ENCODE assay signal across 19 mouse cellular contexts in the genomic region with DNA sequence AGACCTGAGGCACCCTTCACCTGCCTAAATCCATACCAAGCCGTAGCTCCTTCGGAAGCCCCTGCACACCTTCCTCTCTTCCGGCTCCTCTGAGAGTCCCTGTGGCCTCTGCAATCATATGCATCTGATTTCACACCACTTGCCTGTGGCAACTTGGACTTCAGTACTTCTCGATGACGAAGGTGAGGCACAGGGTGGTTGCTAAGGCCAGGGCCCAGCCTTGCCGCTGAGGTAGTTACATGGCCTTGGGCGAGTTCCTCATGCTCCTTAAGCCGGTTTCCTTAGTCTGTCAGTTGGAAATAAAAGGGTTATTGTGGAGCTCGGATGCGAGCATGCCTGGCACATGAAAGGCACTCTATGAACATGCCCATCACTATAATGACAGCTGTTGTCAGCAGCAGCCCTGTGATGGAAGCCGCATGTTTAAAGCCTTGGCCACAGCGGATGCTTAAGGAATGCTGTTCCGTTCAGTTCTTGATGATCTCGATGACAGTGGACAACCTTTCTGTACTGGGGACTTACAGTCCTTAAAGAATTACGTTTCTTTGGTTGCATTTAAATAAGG.
DNase-seq lines count a peak whose midpoint lies in the region; ATAC-seq and TF ChIP-seq lines count a peak whose summit lies in the region.
"Had no signal": no experiment of that assay in that cellular context is flagged by ENCODE, and none has a peak within 500 bp of the region (broad histone marks: within the 10 kb centered on the region; RNA-seq: fewer than 3 reads in every experiment).

No protein-coding gene starts in this region.

- H3K36me3 ChIP-seq in forebrain, embryonic 13.5 days (ENCODE audit: poor library complexity, severe bottlenecking) = no peaks in the 10 kb centered on the region
- H3K36me3 ChIP-seq in forebrain, postnatal 0 days (ENCODE audit: insufficient read depth) = no peaks in the 10 kb centered on the region
- H3K36me3 ChIP-seq in intestine, embryonic 16.5 days (ENCODE audit: control insufficient read depth, insufficient read depth, low read length) = no peaks in the 10 kb centered on the region
- H3K36me3 ChIP-seq in lung, postnatal 0 days (ENCODE audit: insufficient read depth, low read length) = no peaks in the 10 kb centered on the region
- H3K36me3 ChIP-seq: hindbrain, embryonic 12.5 days had no signal

- H3K27ac ChIP-seq in forebrain, embryonic 13.5 days = no peak overlapping the region
- H3K27ac ChIP-seq in forebrain, postnatal 0 days (ENCODE audit: low read depth, low read length) = no peak overlapping the region
- no peak overlapping the region for H3K27ac ChIP-seq in intestine, embryonic 16.5 days (ENCODE audit: low read length)
- H3K27ac ChIP-seq in lung, postnatal 0 days (ENCODE audit: low read length) = no peak overlapping the region
- H3K27ac ChIP-seq: hindbrain, embryonic 12.5 days had no signal

- 54% methylated on average over 15 of the region's 15 CpGs for WGBS in forebrain, embryonic 13.5 days
- WGBS in forebrain, postnatal 0 days = 47% methylated on average over 15 of the region's 15 CpGs
- WGBS in intestine, embryonic 16.5 days = 77% methylated on average over 15 of the region's 15 CpGs
- 81% methylated on average over 15 of the region's 15 CpGs for WGBS in lung, postnatal 0 days

- H3K4me3 ChIP-seq in forebrain, embryonic 13.5 days = no peak overlapping the region
- H3K4me3 ChIP-seq in forebrain, postnatal 0 days (ENCODE audit: low read depth, low read length) = no peak overlapping the region
- H3K4me3 ChIP-seq in intestine, embryonic 16.5 days (ENCODE audit: low read length) = no peak overlapping the region
- H3K4me3 ChIP-seq in lung, postnatal 0 days (ENCODE audit: low read depth, low read length) = no peak overlapping the region
- H3K4me3 ChIP-seq: hindbrain, embryonic 12.5 days had no signal

- no peak overlapping the region for H3K9ac ChIP-seq in forebrain, embryonic 13.5 days
- H3K9ac ChIP-seq in forebrain, postnatal 0 days = no peak overlapping the region
- H3K9ac ChIP-seq in intestine, embryonic 16.5 days (ENCODE audit: low read depth, low read length) = no peak overlapping the region
- no peak overlapping the region for H3K9ac ChIP-seq in lung, postnatal 0 days (replicated peaks; ENCODE audit: low read depth)
- H3K9ac ChIP-seq: hindbrain, embryonic 12.5 days; liver, postnatal 0 days had no signal

- ATAC-seq in forebrain, embryonic 13.5 days = peak; percentile 27; the same call in 1 of the 2 replicates
- no peak; the same call in 1 of the 2 replicates for ATAC-seq in forebrain, postnatal 0 days
- peak; percentile 76 for ATAC-seq in intestine, embryonic 16.5 days
- ATAC-seq in lung, postnatal 0 days = no peak
- ATAC-seq: CD4-positive, CD25-positive, alpha-beta regulatory T cell, adult 4 months; liver, postnatal 0 days had no signal

- H3K4me1 ChIP-seq in forebrain, embryonic 13.5 days = peaks cover 13% of the 10 kb centered on the region
- H3K4me1 ChIP-seq in forebrain, postnatal 0 days (ENCODE audit: insufficient read depth) = peaks cover 10% of the 10 kb centered on the region; the same call in 1 of the 2 replicates
- H3K4me1 ChIP-seq in intestine, embryonic 16.5 days (ENCODE audit: control insufficient read depth, insufficient read depth, low read length) = no peaks in the 10 kb centered on the region
- peaks cover 3% of the 10 kb centered on the region; the same call in 1 of the 2 replicates for H3K4me1 ChIP-seq in lung, postnatal 0 days (ENCODE audit: insufficient read depth, low read depth, low read length)

- TF ChIP-seq CTCF in forebrain, postnatal 0 days (IDR thresholded peaks at IDR 0.05; ENCODE audit: low read depth) = no peak
- no peak for TF ChIP-seq CTCF in lung, postnatal 0 days (IDR thresholded peaks at IDR 0.05)

- H3K9me3 ChIP-seq in forebrain, embryonic 13.5 days (replicated peaks) = no peaks in the 10 kb centered on the region
- no peaks in the 10 kb centered on the region for H3K9me3 ChIP-seq in forebrain, postnatal 0 days (ENCODE audit: low read length)
- no peaks in the 10 kb centered on the region for H3K9me3 ChIP-seq in intestine, embryonic 16.5 days (ENCODE audit: control insufficient read depth, low read length)
- no peaks in the 10 kb centered on the region for H3K9me3 ChIP-seq in lung, postnatal 0 days (ENCODE audit: low read length)
- H3K9me3 ChIP-seq: hindbrain, embryonic 12.5 days had no signal

- DNase-seq in forebrain, postnatal 0 days = no peak
- DNase-seq in retina, postnatal 1 day = peak; percentile 48
- no peak for DNase-seq in retina, embryonic 14.5 days (ENCODE audit: low spot score)
- no peak for DNase-seq in right cerebral cortex, postnatal 4 days
- DNase-seq in urinary bladder, adult 18-20 months (ENCODE audit: low spot score in 2 of 2) = no peak
- DNase-seq in lung, postnatal 0 days (ENCODE audit: low spot score) = no peak
- DNase-seq: adrenal gland, postnatal 14 days; cerebellum, postnatal 10 days; gastrocnemius, postnatal 36 days; kidney, adult 2 months; kidney, postnatal 10 days; liver, postnatal 0 days; lung, postnatal 10 days; right cerebral cortex, postnatal 25 days; thymus, postnatal 14 days had no signal

- no peak for TF ChIP-seq EP300 in lung, postnatal 0 days (IDR thresholded peaks at IDR 0.05)

- no peaks in the 10 kb centered on the region for H3K27me3 ChIP-seq in forebrain, embryonic 13.5 days
- no peaks in the 10 kb centered on the region for H3K27me3 ChIP-seq in forebrain, postnatal 0 days (ENCODE audit: insufficient read depth, low read length)
- no peaks in the 10 kb centered on the region; the same call in 1 of the 2 replicates for H3K27me3 ChIP-seq in intestine, embryonic 16.5 days (replicated peaks; ENCODE audit: control insufficient read depth, insufficient read depth, low read length)
- H3K27me3 ChIP-seq in lung, postnatal 0 days (replicated peaks; ENCODE audit: insufficient read depth, low read length) = no peaks in the 10 kb centered on the region; the same call in 1 of the 2 replicates

- H3K4me2 ChIP-seq in forebrain, embryonic 13.5 days = no peak overlapping the region
- no peak overlapping the region for H3K4me2 ChIP-seq in forebrain, postnatal 0 days (ENCODE audit: low read depth)
- no peak overlapping the region for H3K4me2 ChIP-seq in intestine, embryonic 16.5 days (ENCODE audit: low read depth, low read length)
- no peak overlapping the region for H3K4me2 ChIP-seq in lung, postnatal 0 days (replicated peaks; ENCODE audit: low read depth, low read length)
- H3K4me2 ChIP-seq: hindbrain, embryonic 12.5 days had no signal

Comparison
In these comparisons a context has a peak if more than half of its experiments do, and no peak if none do; other contexts are left out.
1. ATAC-seq: peak in forebrain, embryonic 13.5 days (single experiment) and intestine, embryonic 16.5 days (single experiment); none in forebrain, postnatal 0 days (single experiment) and lung, postnatal 0 days (single experiment).